Mouse (Mus musculus) lung, postnatal 0 days (tissue): ENCODE measurements around the gene Slc25a5. TPM values are rescaled to one million over a fixed set of nuclear protein-coding genes. Genes with fewer than 3 reads are reported as not detected.

Source experiments
- ATAC-seq: fragments of 200-750 bp; cut with Nextera tagmentation; 2 replicates; pipeline ENCODE4 v1.8.0; 2017; ENCODE audit warnings: moderate library complexity
- DNase-seq: peaks from one replicate; pipeline ENCODE4 v3.0.0-alpha.2; 2016; ENCODE audit warnings: low spot score
- H3K27ac ChIP-seq: fragments of 300-500 bp; sonication (generic); 2 replicates; pipeline ENCODE4 v1.5.1; 2014; ENCODE audit warnings: antibody characterized with exemption, mild to moderate bottlenecking, low read length, mixed read lengths
- H3K27me3 ChIP-seq: fragments of 300-500 bp; sonication (generic); replicated peaks from 2 replicates; pipeline ENCODE4 v1.6.1; 2014; ENCODE audit warnings: low read length, mixed read lengths; ENCODE audit not compliant: insufficient read depth
- H3K36me3 ChIP-seq: fragments of 300-500 bp; sonication (generic); 2 replicates; pipeline ENCODE4 v1.6.1; 2014; ENCODE audit warnings: low read length, mixed read lengths; ENCODE audit not compliant: insufficient read depth
- H3K4me1 ChIP-seq: fragments of 300-500 bp; sonication (generic); 2 replicates; pipeline ENCODE4 v1.6.1; 2014; ENCODE audit warnings: antibody characterized with exemption, low read depth, low read length, mixed read lengths; ENCODE audit not compliant: insufficient read depth
- H3K4me2 ChIP-seq: fragments of 300-500 bp; sonication (generic); replicated peaks from 2 replicates; pipeline ENCODE4 v1.6.1; 2014; ENCODE audit warnings: low read depth, mild to moderate bottlenecking, low read length, moderate library complexity, mixed read lengths
- H3K4me3 ChIP-seq: fragments of 300-500 bp; sonication (generic); 2 replicates; pipeline ENCODE4 v1.5.1; 2014; ENCODE audit warnings: low read depth, low read length
- H3K9ac ChIP-seq: fragments of 300-500 bp; sonication (generic); replicated peaks from 2 replicates; pipeline ENCODE4 v1.6.1; 2014; ENCODE audit warnings: low read depth, mild to moderate bottlenecking
- H3K9me3 ChIP-seq: fragments of 300-500 bp; sonication (generic); 2 replicates; pipeline ENCODE4 v1.6.1; 2016; ENCODE audit warnings: low read length, mixed read lengths
- CTCF ChIP-seq: IDR thresholded peaks from 2 replicates; pipeline ENCODE4 v1.5.1; 2016; ENCODE audit warnings: antibody characterized with exemption, mild to moderate bottlenecking
- EP300 ChIP-seq: IDR thresholded peaks from 2 replicates; pipeline ENCODE4 v1.6.1; 2016; ENCODE audit warnings: antibody characterized with exemption, mild to moderate bottlenecking, control low read depth
- WGBS: fragments of 180-500 bp; shearing (Covaris S2); extraction: QIAGEN DNeasy Blood & Tissue Kit; methylation state at CpG from one replicate; pipeline ENCODE4 v1.1.7; 2014; 5-methylcytosine and 5-hydroxymethylcytosine counted together
- polyA plus RNA-seq: library from polyadenylated mRNA; unstranded; fragments of >200 nt; fragmentation: Nextera tagmentation; extraction: Ambion mirVana; gene quantifications from 2 replicates; pipeline ENCODE4 v1.2.1, GENCODE M21; 2015

Slc25a5 gene
- polyA plus RNA-seq, 1 experiment from 2014 or later, result 678 TPM

GRCm38 (mm10) chrX:36757796-36758472 lies 37.5 kb upstream of the Slc25a5 start:
- DNase-seq (no peak), ATAC-seq (no peak)
- 74% methylated on average over 7 of the region's 7 CpGs for WGBS
- no peak overlapping the region for H3K9ac ChIP-seq
- TF ChIP-seq CTCF (no peak), EP300 (no peak)
- H3K4me1 ChIP-seq, result no peaks in the 10 kb centered on the region
- H3K27ac ChIP-seq, result no peak overlapping the region
- no peaks in the 10 kb centered on the region for H3K27me3 ChIP-seq
- no peak overlapping the region for H3K4me2 ChIP-seq
- no peak overlapping the region for H3K4me3 ChIP-seq
- H3K9me3 ChIP-seq, result no peaks in the 10 kb centered on the region
- H3K36me3 ChIP-seq, result no peaks in the 10 kb centered on the region

GRCm38 (mm10) chrX:36758566-36758965 lies 36.9 kb upstream of the Slc25a5 start:
- 0 out of 2 replicates have a peak, but pooled peaks have one; percentile 23 for ATAC-seq
- H3K27me3 ChIP-seq, result no peaks in the 10 kb centered on the region
- H3K9ac ChIP-seq, result no peak overlapping the region
- no peak overlapping the region for H3K4me2 ChIP-seq
- no peaks in the 10 kb centered on the region for H3K36me3 ChIP-seq
- no peaks in the 10 kb centered on the region for H3K9me3 ChIP-seq
- no peak overlapping the region for H3K4me3 ChIP-seq
- no peak overlapping the region for H3K27ac ChIP-seq
- DNase-seq, result peak; percentile 56
- WGBS, result 49% methylated on average over 6 of the region's 6 CpGs
- TF ChIP-seq EP300 (peak; percentile 34; the same call in 1 of the 2 replicates), CTCF (no peak)
- no peaks in the 10 kb centered on the region for H3K4me1 ChIP-seq

- Histone ChIP-seq H3K36me3 (no peaks in the 10 kb centered on the region), H3K27me3 (no peaks in the 10 kb centered on the region), H3K4me1 (no peaks in the 10 kb centered on the region), H3K9ac (no peak overlapping the region), H3K9me3 (no peaks in the 10 kb centered on the region), H3K27ac (no peak overlapping the region), H3K4me2 (no peak overlapping the region), H3K4me3 (no peak overlapping the region)
- 58% methylated on average over 6 of the region's 6 CpGs for WGBS
- TF ChIP-seq EP300 (no peak), CTCF (peak; percentile 81)
- peak; percentile 37; the same call in 1 of the 2 replicates for ATAC-seq
- DNase-seq, result peak; percentile 57
Observed at GRCm38 (mm10) chrX:36760946-36761635, 34.4 kb upstream of the Slc25a5 start.

GRCm38 (mm10) chrX:36762289-36762688 lies 33.2 kb upstream of the Slc25a5 start:
- ATAC-seq (no peak), DNase-seq (no peak)
- Histone ChIP-seq H3K27me3 (no peaks in the 10 kb centered on the region), H3K36me3 (no peaks in the 10 kb centered on the region), H3K9me3 (no peaks in the 10 kb centered on the region), H3K4me1 (no peaks in the 10 kb centered on the region), H3K4me3 (no peak overlapping the region), H3K9ac (no peak overlapping the region), H3K4me2 (no peak overlapping the region), H3K27ac (no peak overlapping the region)
- 77% methylated on average over 5 of the region's 5 CpGs for WGBS
- TF ChIP-seq CTCF, result no peak
- no peak for TF ChIP-seq EP300

GRCm38 (mm10) chrX:36762894-36763293 lies 32.6 kb upstream of the Slc25a5 start:
- peak; percentile 17 for DNase-seq
- ATAC-seq, result peak; percentile 16; the same call in 1 of the 2 replicates
- Histone ChIP-seq H3K36me3 (no peaks in the 10 kb centered on the region), H3K27ac (no peak overlapping the region), H3K27me3 (no peaks in the 10 kb centered on the region), H3K4me1 (no peaks in the 10 kb centered on the region), H3K9me3 (no peaks in the 10 kb centered on the region), H3K9ac (no peak overlapping the region), H3K4me3 (no peak overlapping the region), H3K4me2 (no peak overlapping the region)
- no peak for TF ChIP-seq EP300
- TF ChIP-seq CTCF, result no peak
- WGBS, result 54% methylated on average over 4 of the region's 4 CpGs

- Histone ChIP-seq H3K36me3 (no peaks in the 10 kb centered on the region), H3K4me2 (no peak overlapping the region), H3K9me3 (no peaks in the 10 kb centered on the region), H3K4me1 (no peaks in the 10 kb centered on the region), H3K9ac (no peak overlapping the region), H3K4me3 (no peak overlapping the region), H3K27ac (no peak overlapping the region), H3K27me3 (no peaks in the 10 kb centered on the region)
- no peak for TF ChIP-seq EP300
- TF ChIP-seq CTCF, result no peak
- DNase-seq (no peak), ATAC-seq (no peak)
- WGBS, result 57% methylated on average over 11 of the region's 11 CpGs
Observed at GRCm38 (mm10) chrX:36763298-36763933, 32.0 kb upstream of the Slc25a5 start.
